Mouse (Mus musculus) limb, embryonic 12.5 days (tissue): Measurements from ENCODE around the gene Cst8. TPM values are rescaled to one million over a fixed set of nuclear protein-coding genes. Genes with fewer than 3 reads are reported as not detected.
"Not testable (repeated sequence)": the region's sequence is repeated elsewhere in the genome, so short reads cannot be mapped to it uniquely, and the experiment has no call there.

Source experiments
- ATAC-seq: fragments of 200-750 bp; cut with Nextera tagmentation; 2 replicates; pipeline ENCODE4 v1.8.0; 2017; ENCODE audit warnings: low read depth, moderate TSS enrichment; ENCODE audit not compliant: insufficient number of reproducible peaks, insufficient read depth, low FRiP score, low TSS enrichment
- H3K27ac ChIP-seq: fragments of 300-500 bp; sonication (generic); 2 replicates; pipeline ENCODE4 v1.5.1; 2016; ENCODE audit warnings: mild to moderate bottlenecking, moderate library complexity
- H3K27me3 ChIP-seq: fragments of 300-500 bp; sonication (generic); 2 replicates; pipeline ENCODE4 v1.6.1; 2016; ENCODE audit warnings: mild to moderate bottlenecking, moderate library complexity
- H3K36me3 ChIP-seq: fragments of 300-500 bp; sonication (generic); 2 replicates; pipeline ENCODE4 v1.6.1; 2016; ENCODE audit warnings: mild to moderate bottlenecking, moderate library complexity
- H3K4me1 ChIP-seq: fragments of 300-500 bp; sonication (generic); replicated peaks from 2 replicates; pipeline ENCODE4 v1.6.1; 2016
- H3K4me2 ChIP-seq: fragments of 300-500 bp; sonication (generic); 2 replicates; pipeline ENCODE4 v1.6.1; 2016; ENCODE audit warnings: mild to moderate bottlenecking, moderate library complexity
- H3K4me3 ChIP-seq: fragments of 300-500 bp; sonication (generic); replicated peaks from 2 replicates; pipeline ENCODE4 v1.5.1; 2016; ENCODE audit warnings: mild to moderate bottlenecking
- H3K9ac ChIP-seq: fragments of 300-500 bp; sonication (generic); replicated peaks from 2 replicates; pipeline ENCODE4 v1.6.1; 2016; ENCODE audit warnings: mild to moderate bottlenecking, moderate library complexity
- H3K9me3 ChIP-seq: fragments of 300-500 bp; sonication (generic); 2 replicates; pipeline ENCODE4 v1.6.1; 2016; ENCODE audit warnings: mild to moderate bottlenecking, moderate library complexity
- WGBS: fragments of 180-500 bp; shearing (Covaris S2); methylation state at CpG from one replicate; pipeline ENCODE4 v1.1.7; 2016; 5-methylcytosine and 5-hydroxymethylcytosine counted together
- polyA plus RNA-seq: library from polyadenylated mRNA; unstranded; fragments of >200 nt; fragmentation: Nextera tagmentation; extraction: Ambion mirVana; gene quantifications from 2 replicates; pipeline ENCODE4 v1.2.1, GENCODE M21; 2016

Cst8 gene
- polyA plus RNA-seq = not detected in 2 replicates

DNA sequence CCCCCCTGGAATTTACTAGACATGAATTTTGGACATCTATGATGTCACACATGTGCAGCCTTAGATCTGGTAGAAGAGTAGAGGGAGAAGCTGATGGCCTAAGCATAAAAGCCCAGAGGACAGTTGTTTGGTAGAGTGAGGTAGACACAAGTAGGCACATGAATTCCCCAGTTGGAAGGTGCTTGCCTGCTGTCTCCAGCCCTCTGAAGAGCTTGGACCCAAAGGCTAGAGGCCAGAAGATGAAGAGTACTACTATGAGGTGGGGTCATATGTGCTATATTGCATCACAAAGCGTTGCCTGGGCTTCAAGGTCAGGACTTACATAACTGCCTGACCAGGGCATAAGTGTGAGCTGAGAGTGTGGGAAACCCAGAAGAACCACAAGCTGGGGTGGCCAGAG, at the start of gene Cst8:
Gene Cst8 (plus strand): TSS at position 301 of the 400 bp plus-strand sequence.
- no peak for ATAC-seq
- no peaks in the 10 kb centered on the region for H3K27me3 ChIP-seq
- 88% methylated on average over 1 of the region's 1 CpGs for WGBS
- no peaks in the 10 kb centered on the region for H3K9me3 ChIP-seq
- H3K27ac ChIP-seq = no peak within 1 kb of the TSS
- H3K9ac ChIP-seq = no peak within 1 kb of the TSS
- H3K4me1 ChIP-seq = no peaks in the 10 kb centered on the region
- H3K4me2 ChIP-seq = no peak within 1 kb of the TSS
- no peak within 1 kb of the TSS for H3K4me3 ChIP-seq
- no peaks in the 10 kb centered on the region for H3K36me3 ChIP-seq

- Histone ChIP-seq H3K27me3 (no peaks in the 10 kb centered on the region; the same call in 1 of the 2 replicates), H3K36me3 (no peaks in the 10 kb centered on the region), H3K4me3 (no peak within 1 kb of the TSS), H3K4me2 (no peak within 1 kb of the TSS), H3K4me1 (no peaks in the 10 kb centered on the region), H3K9me3 (no peaks in the 10 kb centered on the region), H3K27ac (no peak within 1 kb of the TSS), H3K9ac (no peak within 1 kb of the TSS)
- ATAC-seq = no peak
- WGBS = 70% methylated on average over 1 of the region's 1 CpGs
These were observed 48.5 kb upstream of the Cst8 start, which contains the start of gene Cstl1 for GRCm38 (mm10) chr2:148750058-148750457. Gene Cstl1, plus strand, starts transcription at chr2:148750358.

DNA sequence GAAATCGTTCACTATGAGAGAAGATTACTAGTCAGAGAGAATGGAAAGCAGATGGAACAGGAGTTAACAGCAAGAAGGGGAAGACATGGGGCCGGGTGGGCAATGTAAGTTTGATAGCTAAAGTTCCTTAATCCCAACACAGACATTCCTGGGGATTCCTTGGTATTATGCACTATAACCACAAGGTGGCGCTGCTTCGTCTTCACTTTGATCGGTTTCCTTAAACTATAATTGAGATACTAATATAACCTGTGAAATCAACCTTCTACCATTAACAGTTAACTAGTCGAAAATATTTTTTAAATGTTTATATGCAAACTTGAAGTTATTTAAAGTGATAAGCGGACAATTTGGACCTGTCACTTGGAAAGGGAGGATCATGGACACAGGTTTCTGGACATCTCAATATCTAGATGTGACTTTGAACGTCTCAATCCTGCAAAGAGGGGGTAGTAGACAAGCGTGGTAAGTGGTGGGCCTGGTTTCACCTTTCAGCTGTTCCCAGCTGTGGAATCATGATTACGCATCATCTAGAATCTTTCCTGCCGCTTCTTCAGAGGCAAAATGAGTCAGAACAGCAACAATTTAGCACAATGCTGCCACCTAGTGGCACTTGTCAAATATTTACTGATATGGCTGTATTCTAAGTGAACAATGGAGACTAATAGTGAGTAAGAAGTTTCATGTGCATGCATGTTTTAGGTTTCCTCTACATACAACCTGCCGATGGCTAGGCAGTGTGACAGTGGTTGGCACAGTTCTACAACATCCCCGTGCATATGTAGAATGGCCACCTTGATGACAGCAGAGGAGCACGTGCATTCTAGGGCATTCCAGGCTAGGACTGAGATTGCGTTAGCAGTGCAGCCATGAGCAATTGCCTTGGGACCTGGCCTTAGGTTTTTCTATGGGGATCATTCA, 46.4 kb upstream of the Cst8 start:
- 19% methylated on average over 15 of the region's 15 CpGs for WGBS
- Histone ChIP-seq H3K4me1 (no peaks in the 10 kb centered on the region), H3K9ac (no peak overlapping the region), H3K4me3 (0 out of 2 replicates have a peak overlapping the region, but pooled peaks have one; percentile 15), H3K4me2 (peak overlapping the region; percentile 51), H3K36me3 (no peaks in the 10 kb centered on the region), H3K9me3 (no peaks in the 10 kb centered on the region), H3K27me3 (no peaks in the 10 kb centered on the region; the same call in 1 of the 2 replicates), H3K27ac (no peak overlapping the region)
- peak; percentile 75 for ATAC-seq

GRCm38 (mm10) chr2:148754310-148754846, 44.2 kb upstream of the Cst8 start:
- no peak overlapping the region for H3K27ac ChIP-seq
- no peak overlapping the region for H3K4me3 ChIP-seq
- H3K27me3 ChIP-seq = no peaks in the 10 kb centered on the region
- H3K9me3 ChIP-seq = no peaks in the 10 kb centered on the region
- H3K9ac ChIP-seq = no peak overlapping the region
- H3K4me2 ChIP-seq = no peak overlapping the region
- H3K4me1 ChIP-seq = no peaks in the 10 kb centered on the region
- 38% methylated on average over 1 of the region's 1 CpGs for WGBS
- no peaks in the 10 kb centered on the region for H3K36me3 ChIP-seq
- no peak for ATAC-seq

DNA sequence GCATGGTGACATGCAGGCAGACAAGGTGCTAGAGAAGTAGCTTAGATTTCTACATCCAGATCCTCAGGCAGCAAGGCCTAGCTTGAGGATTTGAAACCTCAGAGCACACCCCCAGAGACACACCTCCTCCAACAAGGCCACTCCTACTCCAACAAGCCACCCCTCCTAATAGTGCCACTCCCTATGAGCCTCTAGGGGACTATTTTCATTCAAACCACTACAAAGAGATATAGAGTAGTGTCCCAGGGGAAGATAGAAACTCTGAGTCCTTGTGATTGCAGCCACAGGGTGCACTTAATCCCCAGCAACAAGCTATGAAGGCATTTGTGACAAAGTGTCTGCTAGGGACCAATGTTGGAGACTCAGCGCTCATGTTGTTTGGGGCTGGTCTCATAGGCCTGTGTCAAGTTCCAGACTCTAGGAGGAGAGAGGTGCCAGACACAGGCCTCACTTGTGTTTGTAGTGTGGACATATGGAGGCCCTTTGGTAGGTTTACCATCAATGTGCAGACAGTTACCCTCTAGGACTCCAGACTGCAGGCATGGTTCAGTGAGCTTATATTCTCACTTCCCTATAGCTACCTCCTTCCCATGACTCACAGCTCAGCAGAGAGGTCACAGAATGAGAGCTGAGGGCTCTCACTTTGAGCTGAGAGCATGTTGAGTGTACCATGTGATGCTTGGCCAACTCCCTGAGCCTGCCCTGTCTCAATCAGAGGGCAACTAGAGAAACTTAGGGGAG, 34.8 kb upstream of the Cst8 start:
- ATAC-seq = no peak
- Histone ChIP-seq H3K9me3 (no peaks in the 10 kb centered on the region), H3K4me1 (no peaks in the 10 kb centered on the region), H3K4me3 (no peak overlapping the region), H3K4me2 (no peak overlapping the region), H3K27me3 (no peaks in the 10 kb centered on the region), H3K36me3 (no peaks in the 10 kb centered on the region), H3K27ac (no peak overlapping the region), H3K9ac (no peak overlapping the region)
- whole genome bisulfite sequencing = 93% methylated on average over 1 of the region's 1 CpGs

DNA sequence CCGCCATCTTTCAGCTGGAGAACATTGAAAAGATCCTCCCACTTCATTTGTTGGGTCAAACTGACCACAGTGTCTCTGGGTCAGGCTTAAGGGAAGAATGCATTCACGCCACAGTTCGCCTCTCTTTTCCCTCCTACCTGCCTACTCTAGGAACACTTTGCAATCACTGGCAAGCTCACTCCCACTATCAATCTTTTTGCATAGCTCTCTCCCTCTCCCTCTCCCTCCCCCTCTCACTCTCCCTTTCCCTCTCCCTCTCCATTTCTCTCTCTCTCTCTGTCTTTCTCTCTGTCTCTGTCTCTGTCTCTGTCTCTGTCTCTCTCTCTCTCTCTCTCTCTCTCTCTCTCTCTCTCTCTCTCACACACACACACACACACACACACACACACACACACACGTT, 27.2 kb upstream of the Cst8 start, which contains the start of gene Cst11:
Gene Cst11 (minus strand): TSS at position 101 of the 400 bp plus-strand sequence.
- not testable (repeated sequence) for H3K4me1 ChIP-seq, ATAC-seq

DNA sequence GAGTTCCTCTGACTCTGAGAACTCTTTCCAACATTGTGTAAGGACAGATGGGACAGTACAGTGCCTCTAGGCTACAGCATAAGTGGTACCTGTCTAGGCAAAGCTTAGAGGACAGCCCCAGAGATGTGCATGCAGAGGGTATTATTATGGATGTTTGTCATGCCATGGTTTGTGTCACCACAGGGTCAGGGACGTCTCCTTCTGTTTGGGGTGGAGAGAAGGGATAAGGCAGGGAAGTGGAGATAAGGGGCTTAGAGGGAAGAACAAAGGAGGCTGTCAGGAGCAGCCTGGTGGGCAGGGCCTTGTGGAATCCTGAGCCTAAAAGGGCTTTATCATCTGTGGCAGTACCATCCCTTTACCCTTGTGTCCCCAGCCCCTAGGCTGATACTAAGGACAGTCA, 16.9 kb upstream of the Cst8 start, which contains the start of gene 8030411F24Rik:
Gene 8030411F24Rik (plus strand): TSS at position 301 of the 400 bp plus-strand sequence.
- WGBS = 28% methylated on average over 1 of the region's 1 CpGs
- H3K4me3 ChIP-seq = no peak within 1 kb of the TSS

More for the DNA sequence above, 27.2 kb upstream of the Cst8 start, which contains the start of gene Cst11:
- not testable (repeated sequence) for H3K4me2 ChIP-seq, H3K27me3 ChIP-seq, H3K9ac ChIP-seq, H3K9me3 ChIP-seq, H3K27ac ChIP-seq, H3K36me3 ChIP-seq, H3K4me3 ChIP-seq
- 89% methylated on average over 4 of the region's 4 CpGs for WGBS

GRCm38 (mm10) chr2:148789142-148789541, 9.4 kb upstream of the Cst8 start, which contains the start of gene Cst12:
Gene Cst12, plus strand, starts transcription at chr2:148789361.
- WGBS = 90% methylated on average over 6 of the region's 6 CpGs
- Histone ChIP-seq H3K4me1 (no peaks in the 10 kb centered on the region), H3K27me3 (no peaks in the 10 kb centered on the region), H3K9ac (no peak within 1 kb of the TSS), H3K4me2 (no peak within 1 kb of the TSS), H3K9me3 (no peaks in the 10 kb centered on the region), H3K4me3 (no peak within 1 kb of the TSS), H3K27ac (no peak within 1 kb of the TSS), H3K36me3 (no peaks in the 10 kb centered on the region)
- no peak for ATAC-seq

More for the DNA sequence above, 16.9 kb upstream of the Cst8 start, which contains the start of gene 8030411F24Rik:
- Histone ChIP-seq H3K27me3 (no peaks in the 10 kb centered on the region), H3K4me1 (no peaks in the 10 kb centered on the region), H3K9ac (no peak within 1 kb of the TSS), H3K9me3 (no peaks in the 10 kb centered on the region), H3K36me3 (no peaks in the 10 kb centered on the region), H3K27ac (no peak within 1 kb of the TSS), H3K4me2 (no peak within 1 kb of the TSS)
- no peak for ATAC-seq

DNA sequence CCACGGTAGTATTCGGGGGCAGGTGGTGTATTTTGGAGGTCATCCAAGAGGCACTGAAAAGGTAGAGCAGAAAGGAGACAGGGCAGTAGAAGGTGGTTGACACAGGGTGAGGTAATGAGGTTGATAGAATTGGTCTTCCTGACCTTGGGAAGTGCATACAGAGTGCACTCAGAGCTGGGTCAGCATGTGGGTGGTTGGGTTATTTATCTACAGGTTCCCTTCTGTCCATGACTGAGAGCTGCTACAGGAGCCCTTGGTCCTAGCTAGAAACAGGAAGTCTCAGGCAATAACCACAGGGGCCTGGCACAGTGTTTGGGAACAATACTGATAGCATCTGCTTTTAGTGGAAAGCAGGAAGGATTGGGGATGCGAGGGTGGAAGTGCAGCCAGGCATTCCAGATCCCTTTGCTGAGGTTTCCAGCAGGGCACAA, 2.9 kb downstream of the Cst8 start:
- Histone ChIP-seq H3K27ac (no peak overlapping the region), H3K9ac (no peak overlapping the region), H3K4me2 (no peak overlapping the region), H3K27me3 (no peaks in the 10 kb centered on the region), H3K36me3 (no peaks in the 10 kb centered on the region), H3K9me3 (no peaks in the 10 kb centered on the region), H3K4me1 (no peaks in the 10 kb centered on the region), H3K4me3 (no peak overlapping the region)
- 60% methylated on average over 3 of the region's 3 CpGs for WGBS
- no peak for ATAC-seq

DNA sequence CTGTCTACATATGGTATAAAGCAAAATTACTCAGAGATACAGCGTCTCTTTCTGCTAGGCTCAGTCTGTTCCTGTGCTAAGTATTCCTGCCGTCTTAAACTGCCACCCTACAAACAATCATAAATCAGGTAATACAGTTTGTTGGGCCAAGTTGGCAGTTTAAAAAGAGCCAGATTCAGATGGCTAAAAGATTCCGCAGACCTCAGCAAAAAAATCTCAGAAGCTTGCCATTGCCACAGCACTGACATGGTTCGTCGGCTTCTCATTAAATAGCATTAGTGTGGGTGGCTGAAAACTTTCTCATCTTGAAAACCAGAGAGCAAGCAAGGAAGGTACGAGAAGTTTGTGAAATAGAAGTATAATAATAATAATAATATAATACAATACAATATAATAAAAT, 8.1 kb downstream of the Cst8 start:
- 65% methylated on average over 6 of the region's 6 CpGs for WGBS
- Histone ChIP-seq H3K36me3 (no peaks in the 10 kb centered on the region), H3K27me3 (no peaks in the 10 kb centered on the region), H3K9me3 (no peaks in the 10 kb centered on the region), H3K4me2 (no peak overlapping the region), H3K27ac (no peak overlapping the region), H3K4me1 (no peaks in the 10 kb centered on the region), H3K9ac (no peak overlapping the region), H3K4me3 (no peak overlapping the region)
- no peak for ATAC-seq

DNA sequence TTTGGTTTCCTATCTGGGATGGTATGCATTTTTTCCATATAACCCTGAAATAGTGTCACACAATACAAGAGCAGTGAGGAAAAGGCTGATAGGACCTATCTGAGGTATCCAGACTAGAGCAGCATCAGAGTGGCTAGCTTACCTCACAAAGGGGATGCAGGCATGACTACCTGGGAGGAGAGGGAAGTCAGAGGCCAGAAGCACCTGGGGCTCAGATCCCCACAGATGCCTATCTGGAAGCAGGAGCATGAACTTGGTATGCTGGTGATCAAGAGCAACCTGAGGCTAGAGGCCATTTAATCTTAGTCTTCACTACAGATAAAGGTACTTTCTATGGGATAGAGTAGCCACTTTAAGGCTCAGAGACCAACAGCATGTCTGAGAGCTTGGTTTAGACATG, 21.3 kb downstream of the Cst8 start, which contains the start of gene Cst13:
Gene Cst13 (plus strand): TSS at position 173 of the 400 bp plus-strand sequence.
- ATAC-seq = no peak
- no peak within 1 kb of the TSS for H3K9ac ChIP-seq
- no peak within 1 kb of the TSS for H3K4me3 ChIP-seq
- H3K4me1 ChIP-seq = no peaks in the 10 kb centered on the region
- no peaks in the 10 kb centered on the region for H3K36me3 ChIP-seq
- no peaks in the 10 kb centered on the region for H3K27me3 ChIP-seq
- no peak within 1 kb of the TSS for H3K4me2 ChIP-seq
- no peaks in the 10 kb centered on the region for H3K9me3 ChIP-seq
- no peak within 1 kb of the TSS for H3K27ac ChIP-seq
